Mouse (Mus musculus) v-Abl transformed pro-B cells (cell line): ENCODE data around the gene Sag.

Source experiments
- in situ Hi-C, 2 experiments: fragments of 400-800 bp; cut with MboI; formaldehyde crosslinking; loops; one replicate each; pipeline ENCODE4 v1.15.1; 2025; ENCODE audit not compliant: unreplicated experiment in 2 of 2

The Sag gene

DNA sequence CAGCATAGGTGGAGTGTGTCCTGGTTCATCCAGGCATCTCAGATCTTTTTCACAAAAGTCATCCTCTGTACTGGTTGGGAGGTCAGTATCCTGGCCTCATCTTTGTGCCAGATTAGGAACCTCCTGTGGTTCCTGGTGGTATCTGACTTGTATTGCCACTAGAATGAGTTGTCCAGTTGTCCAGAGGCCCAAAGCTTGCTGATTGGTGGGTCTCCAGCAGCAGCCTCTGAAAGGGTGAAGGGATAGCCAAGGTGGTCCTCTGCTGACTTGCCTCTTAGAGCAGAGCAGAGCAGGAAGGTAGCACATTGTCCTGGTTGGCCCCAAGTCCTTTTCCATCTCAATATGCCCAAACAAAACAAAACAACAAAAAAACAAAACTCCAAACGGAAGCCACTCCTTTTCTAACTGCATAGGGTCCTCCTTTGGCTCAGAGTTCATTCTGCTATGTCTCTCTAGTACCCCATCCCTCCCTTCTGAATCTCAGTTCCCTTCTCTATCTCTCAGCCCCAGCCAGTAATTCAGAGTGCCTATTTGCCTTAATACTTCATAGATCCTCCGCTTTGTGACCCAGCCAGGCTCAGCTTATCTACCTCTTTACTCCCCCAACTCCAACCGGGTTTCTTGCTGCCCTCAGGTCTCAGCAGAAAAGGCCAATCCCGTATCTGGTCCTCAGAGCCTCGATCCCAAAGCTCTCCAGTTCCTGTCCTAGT is 48.8 kb downstream of the Sag start:
- in situ Hi-C loops, result loop anchor here in 1 of 2 experiments (10.0 kb wide), 2 partner anchors 63 to 197 kb away; no protein-coding TSS in a partner anchor

DNA sequence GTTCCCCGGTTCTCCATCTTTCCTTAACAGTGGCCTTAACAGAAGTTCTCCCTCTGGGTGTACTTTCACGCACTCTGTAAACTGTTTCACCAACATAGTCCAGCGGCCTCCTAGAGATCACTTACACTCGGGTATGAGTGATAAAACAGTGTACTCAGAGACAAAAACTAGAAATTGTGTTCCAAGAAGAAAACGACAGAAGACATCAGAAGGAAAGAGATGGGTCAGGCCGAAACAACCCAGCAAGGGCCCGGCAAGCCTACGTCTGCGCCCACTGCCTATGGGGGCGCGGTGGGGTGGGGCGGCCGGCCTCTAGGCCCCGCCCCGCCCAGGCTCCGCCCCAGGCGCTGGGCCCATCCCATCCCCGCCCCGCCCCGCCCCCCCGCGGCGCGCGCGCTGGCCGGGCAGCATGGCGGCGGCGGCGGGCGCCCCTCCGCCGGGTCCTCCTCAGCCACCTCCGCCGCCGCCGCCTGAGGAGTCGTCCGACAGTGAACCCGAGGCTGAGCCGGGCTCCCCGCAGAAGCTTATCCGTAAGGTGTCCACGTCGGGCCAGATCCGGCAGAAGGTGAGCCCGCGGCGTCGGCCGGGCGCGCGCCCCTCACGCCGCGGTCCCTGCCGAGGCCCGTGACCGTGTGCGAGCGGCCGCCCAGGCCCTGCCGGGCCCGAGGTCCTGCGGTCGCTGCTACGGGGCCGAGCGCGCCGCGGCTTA is 49.6 kb downstream of the Sag start, which contains the start of gene Dgkd:
Gene Dgkd, plus strand, starts transcription at position 396 of the 709 bp plus-strand sequence.
- in situ Hi-C loops, result loop anchor here in 1 of 2 experiments (10.0 kb wide), 2 partner anchors 62 to 198 kb away; no protein-coding TSS in a partner anchor

DNA sequence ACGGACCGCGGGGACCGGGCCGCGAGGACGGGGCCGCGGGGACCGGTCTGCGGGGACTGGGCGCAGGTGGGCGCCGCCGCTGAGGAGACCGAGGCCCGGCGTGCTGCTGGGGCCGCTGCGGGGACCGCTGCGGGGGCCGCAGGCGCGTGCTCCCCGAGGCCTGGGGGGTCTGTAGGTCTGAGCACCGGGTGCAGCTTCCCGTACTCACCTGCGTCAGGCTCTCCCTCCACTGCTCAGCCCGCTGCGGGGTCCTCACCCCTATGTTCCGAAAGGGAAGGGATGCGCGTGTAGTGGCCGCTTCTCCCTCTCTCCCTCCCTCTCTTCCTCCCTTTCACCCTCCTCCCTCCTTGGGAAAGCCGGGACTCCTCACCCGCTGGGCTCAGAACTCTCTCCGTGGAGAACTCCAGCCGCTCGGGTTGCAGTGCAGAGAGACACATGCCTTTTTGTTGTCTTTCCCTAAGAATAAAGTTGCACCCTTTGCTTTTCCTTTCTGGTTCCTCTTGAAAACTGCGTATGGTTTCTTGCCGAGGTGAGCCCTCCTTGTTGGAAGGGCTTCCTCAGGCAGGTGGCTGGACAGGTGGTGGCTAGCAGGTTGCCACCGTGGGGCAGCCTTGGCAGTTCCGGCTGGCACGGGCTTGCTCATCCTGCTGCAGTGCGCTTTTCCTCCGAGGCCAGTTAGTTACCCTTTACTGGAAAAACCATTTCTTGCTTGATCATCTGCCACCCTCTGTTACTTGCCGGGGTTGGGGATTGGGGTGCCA is 50.3 kb downstream of the Sag start:
- in situ Hi-C loops, result loop anchor here in 1 of 2 experiments (10.0 kb wide), 2 partner anchors 61 to 199 kb away; no protein-coding TSS in a partner anchor

DNA sequence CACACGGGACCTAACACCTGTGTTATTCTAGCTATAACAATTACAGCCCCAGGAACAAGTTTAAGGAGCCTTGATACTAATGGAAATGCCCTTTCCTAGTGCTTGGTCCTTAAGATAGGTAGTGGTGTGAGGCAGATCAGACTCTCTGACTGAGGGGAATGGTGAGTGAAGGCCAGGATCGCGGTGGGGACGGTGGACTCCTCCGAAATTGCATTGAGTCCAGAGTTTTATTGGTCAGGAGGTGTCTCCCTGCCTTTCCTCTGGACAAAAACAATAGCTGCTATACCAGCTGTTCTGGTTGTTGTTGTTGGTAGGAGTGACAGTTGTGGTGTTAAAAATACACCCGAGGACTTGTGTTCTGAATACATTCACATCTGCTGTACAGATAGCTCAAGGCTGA is 50.9 kb downstream of the Sag start:
- in situ Hi-C loops, result loop anchor here in 1 of 2 experiments (10.0 kb wide), 2 partner anchors 60 to 200 kb away; no protein-coding TSS in a partner anchor

DNA sequence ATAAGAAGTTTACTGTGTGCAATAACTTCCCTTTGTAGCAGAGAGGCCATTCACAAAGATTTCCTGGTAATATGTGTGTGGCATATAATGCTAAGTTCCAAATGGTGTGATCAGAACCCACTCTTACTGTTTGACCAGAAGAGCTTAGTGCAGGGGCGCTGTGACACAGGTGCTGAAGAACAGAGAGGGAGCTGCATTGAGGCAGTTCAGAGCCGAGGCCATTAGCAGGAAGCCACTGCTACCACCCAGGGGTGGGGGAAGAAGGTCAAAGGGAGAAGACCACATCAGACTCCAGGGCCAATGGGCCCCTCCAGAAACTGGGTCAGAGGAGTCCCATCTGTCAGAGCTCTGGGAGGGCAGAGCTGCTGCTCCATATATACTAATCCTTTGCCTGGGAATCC is 51.4 kb downstream of the Sag start:
- in situ Hi-C loops, result loop anchor here in 1 of 2 experiments (5.0 to 10.0 kb wide), 3 partner anchors 37 to 200 kb away; no protein-coding TSS in a partner anchor

DNA sequence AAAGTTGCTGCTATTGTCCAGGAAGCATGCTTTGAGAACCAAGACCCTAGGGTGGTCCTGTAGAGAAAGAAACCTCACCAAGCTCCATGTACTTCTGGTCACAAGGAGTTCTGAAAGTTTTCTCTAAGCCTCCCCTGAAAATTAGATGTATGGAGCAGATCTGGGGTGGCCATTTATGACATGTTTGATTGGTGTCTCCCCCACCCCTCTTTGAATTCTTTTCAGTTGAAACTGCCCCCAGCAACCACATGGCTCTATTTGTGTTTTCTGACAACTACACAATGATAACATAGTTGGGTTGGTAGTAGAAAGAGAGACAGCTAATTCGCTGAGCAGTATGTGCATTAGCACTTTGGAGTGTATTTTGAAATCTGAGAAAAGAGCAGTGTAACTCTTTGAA is 52.0 kb downstream of the Sag start:
- in situ Hi-C loops, result loop anchor here in 1 of 2 experiments (5.0 to 10.0 kb wide), 3 partner anchors 37 to 201 kb away; no protein-coding TSS in a partner anchor

DNA sequence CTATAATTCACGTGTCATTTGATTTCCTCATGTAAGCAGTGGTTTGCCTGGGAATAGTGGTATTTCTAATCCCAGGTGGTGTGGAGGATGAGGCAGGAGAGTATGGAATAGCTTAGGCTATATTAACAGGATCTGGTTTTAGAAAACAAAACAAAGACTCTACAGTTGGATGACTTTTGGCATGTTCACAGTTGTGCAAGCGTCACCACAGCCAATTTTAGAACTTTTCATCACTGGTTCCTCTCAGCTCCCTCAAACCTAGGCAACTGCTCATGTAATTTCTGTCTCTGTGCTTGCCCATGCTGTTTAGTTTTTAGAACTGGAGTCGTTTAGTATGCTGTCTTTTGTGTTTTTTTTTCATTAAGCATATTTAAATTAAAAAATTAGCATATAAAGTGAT is 53.3 kb downstream of the Sag start:
- in situ Hi-C loops, result loop anchor here in 1 of 2 experiments (5.0 to 10.0 kb wide), 3 partner anchors 35 to 202 kb away; no protein-coding TSS in a partner anchor

DNA sequence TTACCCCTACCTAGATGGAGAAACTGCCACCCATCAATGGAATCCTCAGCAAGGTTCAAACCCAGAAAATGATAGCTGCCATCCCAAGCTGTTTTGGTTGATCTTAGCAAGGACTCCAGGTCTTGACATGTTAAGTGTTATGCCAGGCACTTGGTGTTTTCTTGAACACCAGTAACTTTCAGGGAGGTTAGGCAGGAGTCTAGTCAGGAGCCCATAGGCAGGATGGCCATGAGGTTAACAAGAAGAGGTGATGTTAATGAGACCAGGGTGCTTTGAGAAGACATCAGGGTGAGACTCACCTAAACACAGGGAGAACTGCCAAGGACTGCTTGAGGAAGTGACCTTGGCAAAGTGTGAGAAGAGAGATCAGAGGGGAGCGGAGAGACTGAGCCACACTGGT is 54.6 kb downstream of the Sag start:
- in situ Hi-C loops, result loop anchor here in 1 of 2 experiments (5.0 to 10.0 kb wide), 3 partner anchors 34 to 203 kb away; no protein-coding TSS in a partner anchor

DNA sequence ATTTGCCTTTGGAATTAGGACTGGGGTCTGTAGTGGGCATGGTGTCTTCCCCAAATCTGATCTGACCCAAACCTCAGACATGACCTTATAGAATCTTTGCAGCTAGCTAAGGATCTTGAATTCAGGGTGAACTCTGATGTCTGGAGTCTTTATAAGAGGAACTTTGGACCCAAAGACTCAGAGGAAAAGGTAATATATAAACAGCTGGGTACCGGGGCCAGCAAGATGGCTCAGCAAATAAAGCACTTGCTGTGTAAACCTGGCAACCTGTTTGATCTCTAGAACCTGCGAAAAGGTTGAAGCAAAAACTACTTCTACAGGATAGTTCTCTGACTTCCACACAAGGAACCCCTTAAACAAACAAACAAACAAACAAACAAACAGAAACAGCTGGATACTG is 55.0 kb downstream of the Sag start:
- in situ Hi-C loops, result loop anchor here in 1 of 2 experiments (5.0 to 10.0 kb wide), 3 partner anchors 34 to 204 kb away; no protein-coding TSS in a partner anchor

DNA sequence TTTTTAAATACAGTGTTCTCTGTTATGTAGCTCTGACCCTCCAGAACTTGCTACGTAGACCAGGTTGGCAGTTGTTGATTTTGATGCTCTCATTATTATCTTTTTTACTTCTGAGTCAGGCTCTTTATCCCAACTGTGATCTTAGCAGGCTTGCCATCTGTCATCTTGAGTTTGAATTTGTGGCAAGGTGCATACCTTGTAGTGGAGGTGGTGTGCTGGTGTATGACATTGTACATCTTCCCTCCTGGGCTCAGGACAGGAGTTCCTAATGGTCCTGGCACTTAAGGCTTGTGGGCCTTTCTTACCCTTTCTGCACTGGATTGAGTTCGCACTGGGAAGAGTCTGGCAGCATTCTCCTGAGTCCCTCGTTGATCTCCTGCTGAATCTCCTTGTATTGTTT is 60.1 kb downstream of the Sag start:
- in situ Hi-C loops, result no loop called here

DNA sequence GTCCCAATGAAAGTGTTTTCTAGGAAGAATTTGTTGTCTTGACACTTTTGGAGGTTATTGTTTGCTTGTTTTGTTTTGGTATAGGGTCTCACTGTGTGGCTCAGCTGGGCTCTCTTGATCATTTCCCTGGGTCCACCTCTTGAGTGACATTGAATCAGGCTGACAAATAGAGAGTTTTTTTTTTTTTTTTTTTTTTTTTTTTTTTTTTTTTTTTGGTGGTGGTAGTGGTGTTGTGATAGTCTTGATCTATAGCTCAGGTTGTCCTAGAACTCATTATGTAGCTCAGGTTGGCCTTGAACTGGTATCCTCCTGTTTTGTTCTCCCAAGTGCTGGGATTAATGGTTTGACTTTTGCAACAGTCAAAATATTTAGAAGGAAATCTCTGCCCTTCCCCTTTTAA is 61.4 kb downstream of the Sag start:
- in situ Hi-C loops, result no loop called here

DNA sequence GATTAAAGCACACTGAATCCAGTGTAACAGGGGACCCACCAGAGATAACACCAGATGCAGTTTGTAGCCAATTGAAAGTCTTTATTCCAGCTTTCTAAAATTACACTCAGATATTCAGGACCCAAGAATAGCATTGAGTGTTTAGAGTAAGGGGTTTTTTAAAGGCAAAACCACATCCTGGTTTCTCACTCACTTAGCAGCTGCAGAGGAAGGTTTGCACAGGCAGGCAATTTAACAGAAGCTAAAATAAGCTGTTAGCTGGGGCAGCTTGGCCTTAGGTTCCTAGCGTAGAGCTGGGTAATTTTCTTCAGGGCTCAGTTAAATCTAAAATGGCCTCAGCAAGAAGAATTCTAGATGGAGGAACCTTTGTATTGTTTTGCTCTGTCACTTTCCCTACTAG is 63.2 kb downstream of the Sag start:
- in situ Hi-C loops, result no loop called here

DNA sequence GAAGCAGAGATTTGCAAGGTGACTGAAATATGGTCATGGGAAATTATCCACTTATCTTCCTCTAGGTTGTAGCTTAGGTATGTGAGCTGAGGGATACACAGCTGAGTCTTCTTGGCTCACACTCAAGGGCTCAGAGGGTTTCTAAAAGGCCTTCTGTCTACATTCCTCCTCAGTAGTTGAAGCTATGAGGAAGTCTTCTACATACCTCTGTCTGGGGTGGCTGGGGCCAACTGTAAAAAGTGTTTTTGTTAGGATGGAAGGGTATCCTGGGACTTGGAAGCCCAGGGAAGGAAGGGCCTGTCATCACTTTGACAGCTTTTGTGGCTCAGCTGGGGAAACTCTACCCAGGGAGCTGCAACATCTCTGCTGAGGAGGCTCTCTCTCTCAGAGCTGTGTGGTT is 68.1 kb downstream of the Sag start:
- in situ Hi-C loops, result no loop called here

DNA sequence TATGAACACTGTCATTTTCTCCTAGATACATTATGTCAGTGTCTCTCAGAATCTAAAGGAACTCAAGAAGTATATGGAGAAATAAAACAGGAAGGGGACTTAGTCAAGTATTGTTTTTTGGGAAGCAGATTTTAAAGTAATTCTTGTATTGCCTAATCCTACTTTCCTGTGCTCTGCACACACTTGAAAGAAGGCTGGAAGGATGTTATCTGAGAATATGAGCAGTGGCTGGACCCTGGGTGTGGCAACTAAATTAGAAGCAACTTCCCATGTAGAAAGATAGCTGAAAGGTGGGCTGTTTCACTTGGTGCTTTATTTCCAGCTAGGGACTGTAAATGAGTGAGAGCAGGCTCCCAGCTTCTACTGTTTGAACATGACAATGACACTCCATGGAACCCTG is 69.6 kb downstream of the Sag start:
- in situ Hi-C loops, result no loop called here

DNA sequence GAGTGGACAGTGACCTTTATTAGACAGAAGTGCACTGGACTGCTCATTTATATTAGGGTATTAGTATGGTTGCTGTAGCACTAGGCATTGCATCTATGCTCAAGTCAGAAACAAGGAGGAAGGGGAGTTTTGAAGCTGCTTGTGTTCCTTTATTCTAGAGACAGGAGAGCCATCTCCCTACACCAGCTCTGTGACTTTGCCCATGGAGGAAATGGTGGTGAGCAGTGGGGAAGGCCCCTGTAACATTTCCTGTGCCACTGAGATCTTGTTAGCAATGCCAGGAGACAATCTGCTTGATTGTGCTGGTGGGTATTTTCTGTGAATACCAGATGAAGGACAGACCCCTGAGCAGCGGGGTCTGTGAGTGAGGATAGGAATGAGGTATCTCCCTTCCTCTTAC is 72.6 kb downstream of the Sag start:
- in situ Hi-C loops, result no loop called here

DNA sequence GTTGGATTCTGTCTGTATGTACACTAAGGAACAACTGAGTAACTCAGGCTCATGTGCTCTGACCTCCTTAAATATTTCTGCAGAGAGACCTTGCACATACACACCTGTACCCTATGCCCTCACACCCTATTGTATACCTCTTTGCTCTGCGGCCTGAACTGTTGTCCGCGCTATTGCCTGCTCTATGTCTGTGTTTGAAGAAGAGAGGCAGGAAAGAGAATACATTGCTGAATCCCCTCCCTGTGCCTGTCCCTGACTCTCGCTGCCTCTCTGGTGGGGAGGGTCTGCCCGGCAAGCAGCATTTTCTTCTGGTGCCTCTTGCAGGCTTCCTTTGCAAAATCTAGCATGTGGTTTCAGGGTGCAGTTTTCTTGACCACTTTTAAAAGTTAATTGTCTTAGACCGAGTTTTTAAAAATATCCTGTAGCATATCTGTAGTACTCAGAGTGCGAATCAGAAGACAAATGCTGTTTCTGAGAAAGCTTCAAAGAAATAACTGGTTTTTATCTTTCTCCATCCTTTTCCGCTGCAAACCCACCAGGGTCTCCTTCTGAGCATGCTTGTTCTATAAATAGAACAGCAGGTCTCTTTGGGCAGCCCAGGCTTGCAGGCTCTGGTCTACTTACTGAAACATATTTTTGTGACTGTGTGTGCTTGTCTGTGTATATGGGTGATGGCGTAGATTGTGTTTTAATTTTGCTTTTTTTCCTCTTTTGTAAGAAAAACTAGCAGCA is 74.2 kb downstream of the Sag start:
- in situ Hi-C loops, result no loop called here

DNA sequence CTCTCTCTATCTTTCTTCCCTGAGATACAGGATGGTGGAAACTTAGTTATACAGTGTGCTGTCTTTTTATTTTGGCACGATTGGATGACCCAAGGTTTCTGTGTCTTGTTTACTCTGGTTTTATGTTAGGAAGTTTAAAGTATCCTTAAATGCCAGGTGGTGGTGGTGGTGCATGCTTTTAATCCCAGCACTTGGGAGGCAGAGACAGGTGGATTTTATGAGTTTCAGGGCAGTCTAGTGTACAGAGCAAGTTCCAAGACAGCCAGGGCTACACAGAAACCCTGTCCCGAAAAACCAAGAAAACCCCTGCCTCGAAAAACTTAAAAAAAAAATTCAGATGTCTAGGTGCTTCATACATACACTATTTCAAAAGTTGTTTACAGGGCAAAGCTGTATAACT is 75.6 kb downstream of the Sag start:
- in situ Hi-C loops, result no loop called here

DNA sequence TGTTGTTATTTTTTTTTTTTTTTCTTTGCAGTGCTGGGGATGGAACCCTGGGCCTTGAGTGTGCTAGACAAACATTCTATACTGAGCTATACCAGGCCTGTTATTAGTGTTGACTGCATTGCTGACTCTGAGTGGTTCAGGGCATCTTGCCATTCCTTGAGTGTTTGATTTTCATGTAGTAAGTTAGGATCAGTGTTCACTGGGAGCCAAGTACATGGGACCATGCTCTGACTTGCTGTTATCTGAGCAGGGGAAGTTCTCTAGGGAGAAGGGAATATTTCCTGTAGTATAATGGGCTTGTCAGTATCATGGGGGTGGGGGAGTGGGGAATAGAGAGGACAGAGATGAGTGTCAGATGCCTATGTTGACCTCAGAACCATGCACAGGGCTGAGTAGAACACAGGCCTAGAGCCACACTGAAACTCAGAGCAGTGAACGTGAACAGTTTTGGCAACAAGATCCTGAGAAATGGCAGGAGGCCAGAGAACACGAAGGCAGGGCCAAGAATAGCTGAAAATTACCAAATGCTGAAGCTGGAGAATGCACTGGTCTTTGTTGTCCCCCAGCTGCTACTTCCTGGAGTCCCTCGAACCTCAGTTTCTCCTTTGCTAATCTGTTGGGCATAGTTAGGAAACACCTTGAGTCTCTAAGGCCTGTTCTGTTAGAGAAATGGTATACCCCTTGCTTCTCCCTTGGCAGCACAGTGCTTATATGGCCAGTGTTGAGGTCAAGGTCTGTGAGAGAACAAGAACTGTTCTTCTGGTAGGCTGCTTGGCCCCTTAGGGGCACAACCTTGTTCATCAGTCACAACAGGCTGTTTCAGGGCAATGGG is 76.2 kb downstream of the Sag start:
- in situ Hi-C loops, result no loop called here

DNA sequence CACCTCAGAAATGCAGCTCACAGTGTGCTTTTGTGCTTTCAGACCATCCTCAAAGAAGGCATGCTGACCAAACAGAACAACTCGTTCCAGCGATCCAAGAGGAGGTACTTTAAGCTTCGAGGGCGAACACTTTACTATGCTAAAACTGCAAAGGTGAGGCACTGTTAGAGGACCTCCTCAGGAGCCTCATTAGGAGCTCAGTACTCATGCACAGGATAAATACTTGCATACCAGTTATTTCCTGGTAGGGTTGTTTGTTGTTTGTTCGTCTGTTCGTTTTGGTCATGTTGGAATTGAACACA is 76.8 kb downstream of the Sag start:
- in situ Hi-C loops, result no loop called here
